12 mouse cellular contexts compared by ENCODE assay signal in the genomic region with DNA sequence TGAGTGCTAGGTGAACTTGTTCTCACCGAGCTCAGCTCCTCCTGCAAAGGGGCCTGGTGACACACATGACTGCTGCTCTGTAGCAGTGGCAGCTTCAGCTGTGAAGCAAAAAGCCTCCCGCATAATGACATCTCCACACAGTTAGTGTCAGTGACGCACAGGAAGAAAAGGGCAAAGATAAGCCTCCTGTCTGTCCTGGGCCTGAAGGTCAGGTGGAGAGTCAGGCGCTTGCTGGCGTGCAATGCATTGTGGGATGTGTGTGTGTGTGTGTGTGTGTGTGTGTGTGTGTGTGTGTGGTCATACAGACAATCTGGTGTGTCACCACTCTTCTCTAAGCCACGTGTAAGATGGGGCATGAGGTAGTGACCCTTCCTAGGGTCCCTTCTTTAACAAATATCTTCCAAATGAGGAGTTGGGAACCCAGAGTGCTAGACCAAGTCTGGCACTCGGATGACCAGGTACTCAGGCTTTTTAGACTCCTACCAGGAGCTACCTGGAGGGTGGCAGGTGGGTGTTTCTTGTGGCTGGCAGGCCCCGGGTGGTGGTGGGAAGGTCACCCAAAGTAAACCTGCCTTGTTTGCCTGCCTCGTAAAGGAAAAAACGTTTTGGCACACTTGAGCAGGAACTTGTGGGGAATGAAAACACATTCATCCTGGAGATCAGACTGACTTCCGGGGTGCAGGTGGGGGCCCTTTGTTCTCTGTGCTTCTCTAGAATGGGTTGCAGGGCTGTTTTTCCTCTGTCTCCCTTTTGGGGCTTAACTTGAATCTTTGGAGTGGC. TPM values are rescaled to one million over a fixed set of nuclear protein-coding genes. Genes with fewer than 3 reads are reported as not detected.
DNase-seq lines count a peak whose midpoint lies in the region; ATAC-seq and TF ChIP-seq lines count a peak whose summit lies in the region.
"Had no signal": no experiment of that assay in that cellular context is flagged by ENCODE, and none has a peak within 500 bp of the region (broad histone marks: within the 10 kb centered on the region; RNA-seq: fewer than 3 reads in every experiment).

No protein-coding gene starts in this region.

- H3K27ac ChIP-seq in lung, embryonic 16.5 days (ENCODE audit: low read length), result peak overlapping the region; percentile 37; the same call in 1 of the 2 replicates
- H3K27ac ChIP-seq: left cerebral cortex, adult 2 months; macrophage had no signal

- ATAC-seq in lung, embryonic 16.5 days (ENCODE audit: low read depth), result no peak
- ATAC-seq in common myeloid progenitor, adult 5-6 weeks (replicated peaks; ENCODE audit: low read depth, poor library complexity, severe bottlenecking), result peak; percentile 43
- ATAC-seq: hindbrain, embryonic 16.5 days had no signal

- 41% methylated on average over 11 of the region's 11 CpGs for WGBS in lung, embryonic 16.5 days
- WGBS in lung, adult 2 months, result 45% methylated on average over 11 of the region's 11 CpGs

- H3K9me3 ChIP-seq in lung, embryonic 16.5 days (ENCODE audit: control insufficient read depth, low read length), result no peaks in the 10 kb centered on the region

- no peak overlapping the region for H3K4me3 ChIP-seq in lung, embryonic 16.5 days (ENCODE audit: low read length)
- H3K4me3 ChIP-seq in lung, adult 2 months (replicated peaks; ENCODE audit: extremely low read depth, low read depth, low read length), result no peak overlapping the region
- H3K4me3 ChIP-seq: left cerebral cortex, adult 2 months had no signal

- no peak overlapping the region for H3K9ac ChIP-seq in lung, embryonic 16.5 days (ENCODE audit: low read length)

- no peak for TF ChIP-seq POLR2A in lung, adult 2 months (IDR thresholded peaks at IDR 0.05; ENCODE audit: borderline replicate concordance, extremely low read depth, low read depth, low read length)

- no peaks in the 10 kb centered on the region for H3K27me3 ChIP-seq in lung, embryonic 16.5 days (ENCODE audit: control insufficient read depth, insufficient read depth, low read depth, low read length)

- no peak for DNase-seq in lung, adult 2 months
- DNase-seq in lung, postnatal 36 days, result peak; percentile 67
- DNase-seq in layer of hippocampus, adult 8-10 months (ENCODE audit: low spot score in 2 of 2), result no peak
- DNase-seq in left cerebral cortex, adult 9 months (ENCODE audit: low spot score in 2 of 2), result no peak
- no peak for DNase-seq in cerebellum, adult 18-20 months
- DNase-seq: kidney, postnatal 10 days had no signal

- no peak overlapping the region for H3K4me2 ChIP-seq in lung, embryonic 16.5 days (ENCODE audit: low read depth, low read length)

- peaks cover 9% of the 10 kb centered on the region for H3K4me1 ChIP-seq in lung, embryonic 16.5 days (replicated peaks; ENCODE audit: control insufficient read depth, insufficient read depth, low read length)
- no peaks in the 10 kb centered on the region for H3K4me1 ChIP-seq in lung, adult 2 months (ENCODE audit: control insufficient read depth, insufficient read depth, low read length)

- no peaks in the 10 kb centered on the region for H3K36me3 ChIP-seq in lung, embryonic 16.5 days (ENCODE audit: control insufficient read depth, insufficient read depth, low read length)

- no peak for TF ChIP-seq CTCF in lung, adult 2 months (IDR thresholded peaks at IDR 0.05; ENCODE audit: insufficient read depth, low read length)

RNA-seq across cellular contexts. Expression of a gene that starts 3.7 kb away (rescaled TPM):
- polyA plus RNA-seq in lung, embryonic 16.5 days (2015; fragmentation: Nextera tagmentation; extraction: Ambion mirVana), result 13.3 and 15.1 TPM in 2 replicates
- 11.6 and 15.0 TPM in 2 replicates for polyA plus RNA-seq in lung, adult 2 months (2012; rRNA removed)
- total RNA-seq in common myeloid progenitor, adult 5-6 weeks (2017), result 0.78 TPM in 1 of 2 replicates, not detected in the other
- 1 to 10 TPM; 2.5 to 2.8 (median 2.7) TPM for total RNA-seq in layer of hippocampus, adult 8-10 months (2022)
- total RNA-seq: monocyte, adult 5-6 weeks had no signal

RNA-seq across cellular contexts. Expression of a gene that starts 52.3 kb away (rescaled TPM):
- 55.9 and 59.7 TPM in 2 replicates for polyA plus RNA-seq in lung, embryonic 16.5 days (2015; fragmentation: Nextera tagmentation; extraction: Ambion mirVana)
- 252 and 308 TPM in 2 replicates for polyA plus RNA-seq in lung, adult 2 months (2012; rRNA removed)
- 102 and 117 TPM in 2 replicates for total RNA-seq in common myeloid progenitor, adult 5-6 weeks (2017)
- 100 to 1,000 TPM; 463 to 479 (median 474) TPM for total RNA-seq in layer of hippocampus, adult 8-10 months (2022)
